Mouse (Mus musculus) macrophage (primary cell): ENCODE measurements around the gene Mmp14. TPM values are rescaled to one million over a fixed set of nuclear protein-coding genes. Genes with fewer than 3 reads are reported as not detected.

Experiments used
- H3K27ac ChIP-seq: fragments of 350-480 bp; formaldehyde crosslinking; 2 replicates; pipeline ENCODE4 v1.9.0; 2021
- H3K36me3 ChIP-seq: fragments of 350-480 bp; formaldehyde crosslinking; 2 replicates; pipeline ENCODE4 v1.9.0; 2021; ENCODE audit errors: inconsistent target
- H3K4me3 ChIP-seq: fragments of 350-480 bp; formaldehyde crosslinking; 2 replicates; pipeline ENCODE4 v1.9.0; 2021; ENCODE audit errors: inconsistent target
- H3K79me2 ChIP-seq: fragments of 350-480 bp; formaldehyde crosslinking; 2 replicates; pipeline ENCODE4 v1.9.0; 2021; ENCODE audit errors: inconsistent target
- WGBS: methylation state at CpG from one replicate; pipeline ENCODE4 v1.1.7; 2026; ENCODE audit warnings: inconsistent platforms; ENCODE audit not compliant: missing documents; 5-methylcytosine and 5-hydroxymethylcytosine counted together
- polyA plus RNA-seq: library from polyadenylated mRNA; stranded (reverse); fragments of 250-400 nt; gene quantifications from 3 replicates; pipeline ENCODE4 v1.2.4, GENCODE M21; 2018; ENCODE audit warnings: inconsistent platforms

Mmp14 gene
- polyA plus RNA-seq, 1 experiment from 2014 or later = 25.0 TPM

DNA sequence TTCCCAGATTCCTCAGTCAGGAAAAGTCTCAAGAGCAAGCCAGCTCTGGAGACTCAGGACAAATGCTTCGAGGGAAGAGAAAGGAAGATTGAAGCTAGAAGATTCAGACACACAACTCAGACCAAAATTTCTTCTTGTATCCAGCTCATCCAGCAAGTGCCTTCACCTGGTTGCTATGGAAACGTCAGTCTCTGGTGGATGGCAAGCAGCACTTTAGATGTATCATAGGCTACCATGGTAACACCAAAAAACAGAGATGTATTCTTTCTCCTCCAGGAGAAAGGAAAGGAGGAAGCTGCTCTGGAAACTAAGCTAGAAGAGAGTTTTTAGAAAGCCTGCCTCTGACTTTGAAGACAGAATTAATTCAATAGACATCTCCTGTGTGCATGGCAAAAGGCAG, 56.3 kb downstream of the Mmp14 start:
- Histone ChIP-seq H3K79me2 (no peaks in the 10 kb centered on the region), H3K27ac (no peak overlapping the region), H3K4me3 (no peak overlapping the region), H3K36me3 (no peaks in the 10 kb centered on the region)
- 96% methylated on average over 2 of the region's 2 CpGs for WGBS

DNA sequence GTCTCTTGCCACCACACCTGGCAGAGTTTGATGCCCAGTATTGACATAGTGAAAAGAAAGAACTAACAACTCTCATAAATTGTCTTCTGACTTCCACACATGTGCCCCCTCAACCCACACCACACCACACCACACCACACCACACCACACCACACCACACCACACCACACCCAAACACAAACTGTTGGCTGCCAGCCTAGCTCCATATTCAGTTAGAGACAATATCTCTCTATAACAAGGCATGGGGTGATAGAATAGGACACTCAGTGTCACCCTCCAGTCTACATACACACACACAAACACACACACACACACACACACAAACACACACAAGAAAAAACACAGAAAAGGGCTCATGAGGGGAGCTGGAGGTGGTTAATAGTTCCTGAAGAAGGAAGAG, 56.9 kb downstream of the Mmp14 start:
- H3K79me2 ChIP-seq = no peaks in the 10 kb centered on the region
- no peaks in the 10 kb centered on the region for H3K36me3 ChIP-seq
- no peak overlapping the region for H3K27ac ChIP-seq
- H3K4me3 ChIP-seq = no peak overlapping the region

DNA sequence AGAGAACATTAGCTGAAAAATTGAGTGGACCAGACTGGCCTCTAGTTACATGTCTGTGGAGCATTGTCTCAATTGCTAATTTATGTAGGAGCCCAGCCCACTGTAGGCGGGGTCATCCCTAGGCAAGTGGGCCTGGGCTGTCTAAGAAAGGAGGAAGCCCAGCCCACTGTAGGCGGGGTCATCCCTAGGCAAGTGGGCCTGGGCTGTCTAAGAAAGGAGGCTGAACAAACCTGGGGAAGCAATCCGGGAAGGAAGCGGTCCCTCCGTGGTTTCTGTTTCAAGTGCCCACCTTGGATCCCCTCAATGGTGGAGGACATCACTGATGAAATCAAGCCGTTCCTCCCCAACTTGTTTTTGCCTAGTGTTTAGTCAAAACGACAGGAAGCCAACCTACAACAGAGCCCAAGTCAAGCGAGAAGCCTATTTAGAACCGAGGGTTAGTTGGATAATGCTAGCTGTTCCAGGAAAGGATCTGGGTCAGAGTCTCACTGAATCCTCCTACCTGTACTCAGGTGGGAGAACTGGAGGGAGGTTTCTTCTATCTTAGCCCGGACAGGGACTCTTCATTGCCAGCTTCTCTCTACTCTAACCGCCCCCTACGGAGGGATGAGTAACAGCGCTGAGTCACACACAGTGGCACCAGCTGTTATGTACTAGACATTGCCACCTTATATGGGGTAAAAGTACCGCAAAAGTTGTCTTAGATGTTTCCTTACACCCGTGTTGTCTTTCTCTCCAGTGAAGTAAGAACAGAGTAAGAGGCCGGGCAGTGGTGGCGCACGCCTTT, 61.1 kb downstream of the Mmp14 start:
- H3K4me3 ChIP-seq = no peak overlapping the region; the same call in 1 of the 2 replicates
- WGBS = 31% methylated on average over 18 of the region's 18 CpGs
- H3K36me3 ChIP-seq = no peaks in the 10 kb centered on the region
- no peak overlapping the region for H3K27ac ChIP-seq
- H3K79me2 ChIP-seq = no peaks in the 10 kb centered on the region

DNA sequence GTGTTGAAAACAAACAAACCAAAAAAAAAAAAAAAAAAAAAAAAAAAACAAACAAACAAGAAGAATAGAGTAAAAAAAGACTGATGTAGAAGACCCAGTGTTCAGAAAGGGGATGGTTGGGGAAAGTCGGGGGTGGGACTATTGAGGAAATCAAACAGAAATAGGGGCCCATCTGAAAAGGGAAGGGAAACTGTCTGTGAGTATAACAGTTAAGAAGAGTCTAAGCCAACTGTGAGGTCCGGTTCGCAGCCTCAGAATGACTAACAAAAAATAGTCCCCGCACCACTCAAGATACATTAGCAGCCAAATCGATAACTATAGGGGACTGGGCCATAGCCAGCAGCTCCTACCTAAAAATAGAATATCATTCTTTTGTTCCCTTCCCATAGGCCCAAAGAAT, 61.8 kb downstream of the Mmp14 start:
- Histone ChIP-seq H3K36me3 (no peaks in the 10 kb centered on the region), H3K79me2 (no peaks in the 10 kb centered on the region), H3K27ac (no peak overlapping the region), H3K4me3 (no peak overlapping the region)
- 10% methylated on average over 5 of the region's 5 CpGs for WGBS

DNA sequence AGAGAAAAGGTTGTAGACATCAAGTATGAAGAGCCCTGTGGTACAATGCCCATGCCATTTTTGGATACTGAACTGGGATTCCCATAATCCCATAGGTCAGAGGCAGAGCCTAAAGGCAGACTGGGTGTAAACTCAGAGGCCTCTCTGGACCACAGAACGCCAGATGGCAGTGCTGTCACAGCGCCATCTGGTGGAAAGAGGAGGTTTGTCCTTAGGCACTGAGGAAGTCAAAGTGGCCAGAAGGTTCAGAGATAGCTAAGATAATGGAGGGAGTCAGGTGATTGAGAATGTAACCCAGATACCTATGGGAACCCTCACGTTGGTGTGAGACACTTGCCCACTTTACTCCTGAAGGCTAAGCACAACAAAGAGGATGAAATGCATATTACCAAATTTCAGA, 62.8 kb downstream of the Mmp14 start:
- Histone ChIP-seq H3K79me2 (no peaks in the 10 kb centered on the region), H3K4me3 (no peak overlapping the region), H3K27ac (no peak overlapping the region), H3K36me3 (no peaks in the 10 kb centered on the region)
- WGBS = 0% methylated on average over 3 of the region's 3 CpGs

Other genes starting within 250 kb of the Mmp14 start
- 65.9 to 151 TPM (median 121 TPM) in 3 replicates for gene Dad1, start 177.5 kb upstream of the Mmp14 start, polyA plus RNA-seq
- gene Abhd4, start 177.4 kb upstream of the Mmp14 start, polyA plus RNA-seq = 52.1 to 98.9 TPM (median 69.8 TPM) in 3 replicates
- not detected in 3 replicates for gene Olfr49, start 146.7 kb upstream of the Mmp14 start, polyA plus RNA-seq
- 29.2 to 46.0 TPM (median 33.9 TPM) in 3 replicates for gene Oxa1l, start 70.8 kb upstream of the Mmp14 start, polyA plus RNA-seq
- 39.3 to 48.7 TPM (median 48.3 TPM) in 3 replicates for gene Slc7a7, start 13.8 kb upstream of the Mmp14 start, polyA plus RNA-seq
- 40.3 to 199 TPM (median 94.6 TPM) in 3 replicates for gene Mrpl52, start 4.7 kb upstream of the Mmp14 start, polyA plus RNA-seq
- 48.6 to 72.9 TPM (median 53.7 TPM) in 3 replicates for gene Lrp10, start 32.5 kb downstream of the Mmp14 start, polyA plus RNA-seq
- not detected in 3 replicates for gene Rem2, start 44.5 kb downstream of the Mmp14 start, polyA plus RNA-seq
- gene Prmt5, start 85.9 kb downstream of the Mmp14 start, polyA plus RNA-seq = 13.8 to 37.2 TPM (median 33.4 TPM) in 3 replicates
- gene Haus4, start 123.0 kb downstream of the Mmp14 start, polyA plus RNA-seq = 12.0 to 20.7 TPM (median 13.2 TPM) in 3 replicates
- 0.33 to 0.94 TPM (median 0.66 TPM) in 3 replicates for gene Ajuba, start 145.9 kb downstream of the Mmp14 start, polyA plus RNA-seq
- 3.5 to 3.9 TPM (median 3.7 TPM) in 3 replicates for gene 4931414P19Rik, start 174.4 kb downstream of the Mmp14 start, polyA plus RNA-seq
- gene Psmb5, start 186.4 kb downstream of the Mmp14 start, polyA plus RNA-seq = 32.9 to 235 TPM (median 122 TPM) in 3 replicates
- not detected in 3 replicates for gene Psmb11, start 189.8 kb downstream of the Mmp14 start, polyA plus RNA-seq
- not detected in 3 replicates for gene Gm17606, start 209.3 kb downstream of the Mmp14 start, polyA plus RNA-seq
- gene Cdh24, start 209.8 kb downstream of the Mmp14 start, polyA plus RNA-seq = 0.06 to 0.11 TPM in 2 of 3 replicates, not detected in the other